Mouse (Mus musculus): ENCODE data around the gene Rab11fip5. TPM values are rescaled to one million over a fixed set of nuclear protein-coding genes. Genes with fewer than 3 reads are reported as not detected.
A peak's percentile ranks its signal among the peaks of the same experiment; 100 is the strongest.

Rab11fip5 gene
- polyA plus RNA-seq, 1 experiment from 2014 or later: 20.5 TPM

DNA sequence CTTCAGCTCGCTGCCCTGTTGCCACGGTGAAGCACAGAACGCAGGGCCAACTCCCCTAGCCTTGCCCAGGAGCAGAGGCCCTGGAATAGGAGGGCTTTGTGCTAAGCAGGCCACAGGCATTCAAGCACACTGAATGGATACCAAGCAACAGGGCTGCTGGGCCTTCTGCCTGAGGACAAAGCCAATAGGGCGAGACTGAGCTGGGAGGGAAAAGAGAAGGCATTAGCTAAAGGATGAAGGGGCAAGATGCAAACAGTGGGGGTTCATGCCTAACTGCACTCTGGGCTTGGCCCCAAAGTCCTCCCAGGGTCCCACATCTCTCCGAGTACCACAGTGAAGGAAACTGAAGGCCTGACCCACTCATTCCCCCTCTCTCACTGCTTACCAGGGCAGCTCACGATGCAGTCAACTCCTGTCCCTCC is 54.0 kb downstream of the Rab11fip5 start:
- WGBS: 30% methylated on average over 6 of the region's 6 CpGs

DNA sequence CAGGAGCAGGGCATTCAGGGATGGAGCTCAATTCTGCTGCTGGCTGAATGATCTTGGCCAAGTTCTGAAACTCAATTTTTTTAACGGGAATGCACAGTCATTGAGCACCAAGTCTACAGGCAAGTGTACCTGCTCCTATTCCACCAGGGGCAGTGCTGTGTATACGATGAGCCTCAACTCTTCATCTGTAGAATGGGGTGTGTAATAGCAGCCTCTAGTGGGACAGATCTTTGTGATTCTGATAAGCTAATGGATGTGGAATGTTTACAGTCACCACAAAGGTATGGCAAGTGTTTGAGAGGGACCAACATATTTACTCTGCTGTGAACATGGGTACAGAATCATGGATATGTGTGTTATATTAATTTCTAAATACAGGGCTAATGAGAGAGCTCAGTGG is 58.2 kb downstream of the Rab11fip5 start:
- no peak for ATAC-seq (ENCODE audit: low read depth)

More for the DNA sequence above, 54.0 kb downstream of the Rab11fip5 start:
- Histone ChIP-seq H3K27ac (ENCODE audit: low read depth, low read length) (peak overlapping the region; percentile 78), H3K9me3 (ENCODE audit: control insufficient read depth, low read length) (no peaks in the 10 kb centered on the region), H3K4me3 (ENCODE audit: low read depth, low read length) (no peak overlapping the region), H3K4me1 (ENCODE audit: control insufficient read depth, insufficient read depth, low read length) (no peaks in the 10 kb centered on the region), H3K4me2 (ENCODE audit: low read depth, low read length) (no peak overlapping the region), H3K36me3 (ENCODE audit: control insufficient read depth, insufficient read depth, low read length) (no peaks in the 10 kb centered on the region), H3K9ac (replicated peaks; ENCODE audit: low read depth, low read length) (no peak overlapping the region), H3K27me3 (ENCODE audit: control insufficient read depth, insufficient read depth, low read length) (no peaks in the 10 kb centered on the region)
- ATAC-seq (ENCODE audit: low read depth): peak; percentile 93

DNA sequence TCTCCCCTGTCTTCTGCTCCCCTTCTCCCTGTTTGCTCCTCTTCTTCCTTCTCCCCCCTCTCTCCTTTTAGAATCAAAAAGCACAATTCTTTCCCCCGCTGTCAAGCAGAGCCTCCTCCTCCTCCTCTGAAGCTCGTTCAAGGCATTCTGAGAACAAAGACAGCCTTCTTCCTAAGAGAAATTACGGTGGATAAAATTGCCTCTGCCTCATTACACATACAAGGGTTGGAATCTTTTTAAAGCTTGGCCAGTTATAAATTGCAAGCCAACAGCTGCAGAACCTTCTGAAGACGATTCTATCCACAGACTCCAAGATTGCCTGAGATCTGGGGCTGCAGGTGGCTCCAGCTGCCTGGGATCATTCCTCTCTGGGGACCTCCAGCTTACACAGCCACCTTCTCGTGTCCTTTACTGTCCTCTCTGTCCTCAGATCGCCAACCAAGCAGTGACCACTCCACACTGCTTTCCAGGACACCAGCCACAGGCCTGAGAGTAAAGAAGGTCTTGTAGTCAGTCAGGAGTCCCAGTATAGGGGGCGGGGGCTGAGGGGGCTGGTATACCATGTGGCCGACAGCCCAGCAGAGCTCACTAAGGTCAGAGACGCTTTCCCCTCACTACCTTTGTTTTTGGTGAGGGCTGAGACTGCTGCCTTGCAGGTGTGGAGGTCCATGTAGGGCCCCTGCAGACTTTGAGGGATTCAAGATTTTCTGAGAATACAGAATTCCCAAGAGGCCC is 60.2 kb downstream of the Rab11fip5 start:
- Histone ChIP-seq H3K4me1 (ENCODE audit: control insufficient read depth, insufficient read depth, low read length) (peaks cover 8% of the 10 kb centered on the region; the same call in 1 of the 2 replicates), H3K36me3 (ENCODE audit: control insufficient read depth, insufficient read depth, low read length) (no peaks in the 10 kb centered on the region), H3K4me3 (ENCODE audit: low read depth, low read length) (no peak overlapping the region), H3K27me3 (ENCODE audit: control insufficient read depth, insufficient read depth, low read length) (no peaks in the 10 kb centered on the region), H3K9ac (replicated peaks; ENCODE audit: low read depth, low read length) (no peak overlapping the region), H3K4me2 (ENCODE audit: low read depth, low read length) (peak overlapping the region; percentile 11; the same call in 1 of the 2 replicates), H3K9me3 (ENCODE audit: control insufficient read depth, low read length) (no peaks in the 10 kb centered on the region), H3K27ac (ENCODE audit: low read depth, low read length) (peak overlapping the region; percentile 44)
- ATAC-seq (ENCODE audit: low read depth): no peak
- WGBS: 18% methylated on average over 9 of the region's 9 CpGs

More for the DNA sequence above, 58.2 kb downstream of the Rab11fip5 start:
- Histone ChIP-seq H3K4me3 (ENCODE audit: low read depth, low read length) (no peak overlapping the region), H3K9me3 (ENCODE audit: control insufficient read depth, low read length) (no peaks in the 10 kb centered on the region), H3K9ac (replicated peaks; ENCODE audit: low read depth, low read length) (no peak overlapping the region), H3K27ac (ENCODE audit: low read depth, low read length) (no peak overlapping the region), H3K4me2 (ENCODE audit: low read depth, low read length) (no peak overlapping the region), H3K27me3 (ENCODE audit: control insufficient read depth, insufficient read depth, low read length) (no peaks in the 10 kb centered on the region), H3K36me3 (ENCODE audit: control insufficient read depth, insufficient read depth, low read length) (no peaks in the 10 kb centered on the region), H3K4me1 (ENCODE audit: control insufficient read depth, insufficient read depth, low read length) (peaks cover 8% of the 10 kb centered on the region; the same call in 1 of the 2 replicates)
- 95% methylated on average over 2 of the region's 2 CpGs for WGBS

DNA sequence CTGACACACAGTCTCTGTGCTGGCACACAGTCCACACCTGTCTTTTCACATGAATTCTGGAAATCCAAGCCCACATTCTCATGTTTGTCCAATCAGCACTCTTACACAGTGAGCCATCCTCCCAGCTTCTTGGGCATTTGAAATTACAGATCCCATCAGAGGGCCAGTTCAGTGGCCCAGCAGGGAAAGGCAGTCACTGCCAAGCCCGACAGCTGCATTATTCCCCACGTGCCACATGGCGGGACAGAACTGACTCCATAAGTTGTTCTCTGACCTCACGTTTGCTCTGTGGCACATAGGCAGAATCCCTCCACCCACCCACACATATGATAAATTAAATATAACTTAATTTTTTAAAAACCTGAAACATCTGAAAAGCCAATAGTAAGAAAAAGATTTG is 66.5 kb downstream of the Rab11fip5 start:
- Histone ChIP-seq H3K36me3 (ENCODE audit: control insufficient read depth, insufficient read depth, low read length) (no peaks in the 10 kb centered on the region), H3K4me3 (ENCODE audit: low read depth, low read length) (no peak overlapping the region), H3K4me2 (ENCODE audit: low read depth, low read length) (no peak overlapping the region), H3K9ac (replicated peaks; ENCODE audit: low read depth, low read length) (no peak overlapping the region), H3K4me1 (ENCODE audit: control insufficient read depth, insufficient read depth, low read length) (peaks cover 3% of the 10 kb centered on the region; the same call in 1 of the 2 replicates), H3K27ac (ENCODE audit: low read depth, low read length) (no peak overlapping the region), H3K9me3 (ENCODE audit: control insufficient read depth, low read length) (no peaks in the 10 kb centered on the region), H3K27me3 (ENCODE audit: control insufficient read depth, insufficient read depth, low read length) (no peaks in the 10 kb centered on the region)
- WGBS: 73% methylated on average over 4 of the region's 4 CpGs
- ATAC-seq (ENCODE audit: low read depth): no peak

GRCm38 (mm10) chr6:85306375-85306774 is 68.1 kb downstream of the Rab11fip5 start:
- no peak for ATAC-seq (ENCODE audit: low read depth)
- no peak overlapping the region for H3K4me2 ChIP-seq (ENCODE audit: low read depth, low read length)
- H3K27me3 ChIP-seq (ENCODE audit: control insufficient read depth, insufficient read depth, low read length): no peaks in the 10 kb centered on the region
- H3K9me3 ChIP-seq (ENCODE audit: control insufficient read depth, low read length): no peaks in the 10 kb centered on the region
- H3K4me1 ChIP-seq (ENCODE audit: control insufficient read depth, insufficient read depth, low read length): peaks cover 8% of the 10 kb centered on the region; the same call in 1 of the 2 replicates
- no peak overlapping the region for H3K4me3 ChIP-seq (ENCODE audit: low read depth, low read length)
- H3K36me3 ChIP-seq (ENCODE audit: control insufficient read depth, insufficient read depth, low read length): no peaks in the 10 kb centered on the region
- H3K27ac ChIP-seq (ENCODE audit: low read depth, low read length): no peak overlapping the region
- 86% methylated on average over 3 of the region's 3 CpGs for WGBS
- no peak overlapping the region for H3K9ac ChIP-seq (replicated peaks; ENCODE audit: low read depth, low read length)

DNA sequence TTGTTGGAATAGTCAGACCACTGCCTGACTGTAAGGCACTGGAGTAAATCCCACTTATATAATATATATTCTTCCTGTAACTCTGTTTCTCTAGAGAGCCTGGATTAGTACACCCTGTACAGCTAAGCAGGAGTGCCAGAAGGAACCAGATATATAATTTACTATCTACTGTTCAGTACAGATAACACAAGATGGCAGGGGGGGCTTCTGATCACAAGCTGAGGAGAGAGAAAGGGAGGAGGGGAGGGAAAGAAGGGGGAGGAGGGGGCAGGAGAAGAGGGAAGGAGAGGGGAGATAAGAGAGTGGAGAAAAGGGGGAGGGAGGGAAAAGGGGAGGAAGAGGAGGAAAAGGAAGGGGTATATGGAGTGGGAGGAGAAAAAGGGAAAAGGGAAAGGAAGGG is 68.6 kb downstream of the Rab11fip5 start:
- no peak overlapping the region for H3K27ac ChIP-seq (ENCODE audit: low read depth, low read length)
- no peaks in the 10 kb centered on the region for H3K27me3 ChIP-seq (ENCODE audit: control insufficient read depth, insufficient read depth, low read length)
- no peaks in the 10 kb centered on the region for H3K36me3 ChIP-seq (ENCODE audit: control insufficient read depth, insufficient read depth, low read length)
- ATAC-seq (ENCODE audit: low read depth): no peak
- no peak overlapping the region for H3K4me3 ChIP-seq (ENCODE audit: low read depth, low read length)
- no peaks in the 10 kb centered on the region for H3K9me3 ChIP-seq (ENCODE audit: control insufficient read depth, low read length)
- H3K4me2 ChIP-seq (ENCODE audit: low read depth, low read length): no peak overlapping the region
- H3K4me1 ChIP-seq (ENCODE audit: control insufficient read depth, insufficient read depth, low read length): peaks cover 8% of the 10 kb centered on the region; the same call in 1 of the 2 replicates
- H3K9ac ChIP-seq (replicated peaks; ENCODE audit: low read depth, low read length): no peak overlapping the region

DNA sequence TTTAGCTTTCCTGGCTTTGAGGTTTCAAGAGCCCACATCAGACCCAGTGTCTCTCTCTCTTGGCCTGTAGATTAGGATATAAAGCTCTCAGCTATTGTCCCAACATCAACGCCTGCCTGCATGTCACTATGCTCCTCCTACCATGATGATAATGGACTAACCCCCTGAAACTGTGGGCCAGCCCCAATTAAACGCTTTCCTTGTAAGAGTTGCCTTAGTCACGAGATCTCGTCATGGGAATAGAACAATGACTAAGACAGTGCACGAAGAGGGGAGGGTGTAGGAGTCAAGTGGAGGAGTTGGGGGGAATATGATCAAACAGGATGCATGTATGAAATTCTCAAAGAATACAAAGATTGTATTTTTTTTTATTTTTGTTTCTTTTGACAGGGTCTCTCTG is 69.5 kb downstream of the Rab11fip5 start:
- WGBS: 78% methylated on average over 5 of the region's 5 CpGs
- H3K9ac ChIP-seq (replicated peaks; ENCODE audit: low read depth, low read length): no peak overlapping the region
- no peaks in the 10 kb centered on the region for H3K36me3 ChIP-seq (ENCODE audit: control insufficient read depth, insufficient read depth, low read length)
- H3K27me3 ChIP-seq (ENCODE audit: control insufficient read depth, insufficient read depth, low read length): no peaks in the 10 kb centered on the region
- H3K9me3 ChIP-seq (ENCODE audit: control insufficient read depth, low read length): no peaks in the 10 kb centered on the region
- no peak overlapping the region for H3K4me3 ChIP-seq (ENCODE audit: low read depth, low read length)
- H3K4me2 ChIP-seq (ENCODE audit: low read depth, low read length): no peak overlapping the region
- H3K4me1 ChIP-seq (ENCODE audit: control insufficient read depth, insufficient read depth, low read length): peaks cover 8% of the 10 kb centered on the region; the same call in 1 of the 2 replicates
- H3K27ac ChIP-seq (ENCODE audit: low read depth, low read length): no peak overlapping the region
- no peak for ATAC-seq (ENCODE audit: low read depth)

DNA sequence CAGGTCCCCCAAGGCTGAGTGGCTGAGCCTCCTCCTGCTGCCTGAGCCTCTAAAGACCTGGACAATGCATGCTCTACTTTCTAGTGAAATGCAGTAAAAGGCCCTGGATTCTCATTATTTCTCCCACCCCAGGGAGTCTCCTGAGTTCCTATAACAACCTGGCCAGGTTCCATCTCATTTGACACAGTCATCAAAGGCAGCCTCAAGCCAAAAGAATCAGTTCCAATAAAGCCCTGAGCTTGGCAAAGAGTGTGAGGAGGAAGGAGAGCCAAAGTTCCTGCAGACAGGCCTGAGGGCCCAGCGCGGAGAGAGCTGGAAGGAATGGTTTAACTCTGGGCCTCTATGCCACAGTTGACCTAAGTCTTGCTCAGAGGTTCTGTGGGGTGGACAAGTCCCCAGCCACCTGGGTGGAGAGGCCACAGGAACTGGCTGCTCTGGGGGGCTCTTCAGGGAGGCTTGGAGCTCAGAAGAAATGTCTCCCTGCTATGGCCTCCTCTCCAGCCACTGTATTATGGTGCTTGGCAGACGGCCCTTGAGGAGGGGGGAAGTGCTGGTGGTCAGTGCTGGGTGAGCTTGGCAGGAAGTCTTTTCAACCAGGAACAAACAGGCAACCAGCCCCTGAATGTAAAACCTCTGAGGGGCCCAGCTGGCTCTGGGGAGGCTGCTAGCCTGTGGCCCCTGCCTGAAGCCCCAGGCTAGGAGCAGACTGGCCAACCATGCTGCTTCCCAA is 71.9 kb downstream of the Rab11fip5 start:
- no peaks in the 10 kb centered on the region for H3K27me3 ChIP-seq (ENCODE audit: control insufficient read depth, insufficient read depth, low read length)
- 52% methylated on average over 3 of the region's 3 CpGs for WGBS
- ATAC-seq (ENCODE audit: low read depth): peak; percentile 86
- no peak overlapping the region for H3K4me2 ChIP-seq (ENCODE audit: low read depth, low read length)
- H3K36me3 ChIP-seq (ENCODE audit: control insufficient read depth, insufficient read depth, low read length): no peaks in the 10 kb centered on the region
- peak overlapping the region; percentile 70 for H3K27ac ChIP-seq (ENCODE audit: low read depth, low read length)
- H3K4me3 ChIP-seq (ENCODE audit: low read depth, low read length): no peak overlapping the region
- H3K4me1 ChIP-seq (ENCODE audit: control insufficient read depth, insufficient read depth, low read length): peaks cover 8% of the 10 kb centered on the region; the same call in 1 of the 2 replicates
- no peak overlapping the region for H3K9ac ChIP-seq (replicated peaks; ENCODE audit: low read depth, low read length)
- no peaks in the 10 kb centered on the region for H3K9me3 ChIP-seq (ENCODE audit: control insufficient read depth, low read length)
